Mouse (Mus musculus) CH12F3 (cell line): ENCODE data around the gene Tmprss2.

Experiments used
- in situ Hi-C: fragments of 300-500 bp; cut with MboI; formaldehyde crosslinking; loops from 2 replicates; pipeline ENCODE4 v1.14.3; 2020; ENCODE audit warnings: low sequenced_read_pairs

Gene Tmprss2

DNA sequence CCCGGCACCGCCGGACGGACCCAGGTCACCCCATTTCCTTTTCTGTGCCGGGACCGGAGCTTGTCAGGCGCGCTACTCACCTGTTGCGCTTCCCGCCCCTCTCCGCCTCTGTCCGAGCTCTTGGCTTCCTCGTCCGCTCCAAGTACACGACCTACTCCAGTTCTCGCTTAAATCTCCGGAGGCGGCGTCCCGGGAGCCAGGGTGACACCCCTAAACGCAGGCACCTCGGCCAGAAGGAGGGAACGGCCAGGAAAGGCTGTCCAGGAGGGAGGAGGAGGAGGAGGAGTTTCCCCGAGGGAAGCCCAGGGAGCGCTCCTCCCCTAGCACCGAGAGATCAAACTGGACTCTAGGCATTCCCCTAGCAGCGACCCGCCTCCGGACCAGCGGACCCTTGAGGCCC, at the start of gene Tmprss2:
Gene Tmprss2 (minus strand): TSS at position 257 of the 400 bp plus-strand sequence.
- in situ Hi-C loops: no loop called here

- in situ Hi-C loops: no loop called here
Measured at GRCm38 (mm10) chr16:97659225-97659658, 48.2 kb upstream of the Tmprss2 start.

DNA sequence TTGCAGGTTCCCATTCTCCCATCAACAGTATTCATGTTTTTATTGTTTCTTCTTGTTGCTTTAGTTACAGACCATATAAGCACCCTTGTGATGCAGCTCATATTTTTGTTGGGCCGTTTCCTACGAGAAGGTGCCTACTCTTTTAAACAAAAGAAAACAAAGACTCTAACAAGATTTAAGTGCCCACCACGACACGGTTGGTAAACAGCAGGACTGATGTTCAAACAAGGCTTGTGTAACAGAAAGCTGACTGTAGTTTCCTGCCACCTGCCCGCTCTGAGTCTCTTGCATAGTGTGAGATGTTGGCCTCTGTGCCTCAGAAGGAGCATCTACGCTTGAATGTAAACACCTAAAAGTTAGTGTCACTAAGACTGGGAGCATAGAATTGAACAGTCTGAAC, 47.5 kb upstream of the Tmprss2 start:
- in situ Hi-C loops: no loop called here

DNA sequence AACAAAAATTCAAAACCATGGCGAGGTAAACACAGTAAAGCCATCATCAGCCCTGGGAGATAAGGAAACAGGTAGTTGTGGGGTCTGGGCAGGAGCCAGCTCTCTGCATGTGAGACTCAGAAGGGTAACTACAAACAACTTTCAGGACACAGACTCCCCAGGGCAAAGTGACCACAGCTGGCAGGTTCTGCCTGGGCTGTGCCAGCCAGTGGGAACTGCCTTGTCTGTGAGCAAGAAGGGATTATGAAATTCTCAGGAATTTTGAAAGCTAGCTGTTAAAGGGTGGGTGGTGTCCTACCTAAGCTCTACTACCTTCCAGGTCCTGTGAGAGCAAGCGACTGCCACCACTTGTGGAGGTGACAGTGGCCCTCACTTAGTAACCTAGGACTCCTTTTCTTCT, 44.8 kb upstream of the Tmprss2 start:
- in situ Hi-C loops: no loop called here

- in situ Hi-C loops: no loop called here
Measured at GRCm38 (mm10) chr16:97649522-97650188, 38.7 kb upstream of the Tmprss2 start.

DNA sequence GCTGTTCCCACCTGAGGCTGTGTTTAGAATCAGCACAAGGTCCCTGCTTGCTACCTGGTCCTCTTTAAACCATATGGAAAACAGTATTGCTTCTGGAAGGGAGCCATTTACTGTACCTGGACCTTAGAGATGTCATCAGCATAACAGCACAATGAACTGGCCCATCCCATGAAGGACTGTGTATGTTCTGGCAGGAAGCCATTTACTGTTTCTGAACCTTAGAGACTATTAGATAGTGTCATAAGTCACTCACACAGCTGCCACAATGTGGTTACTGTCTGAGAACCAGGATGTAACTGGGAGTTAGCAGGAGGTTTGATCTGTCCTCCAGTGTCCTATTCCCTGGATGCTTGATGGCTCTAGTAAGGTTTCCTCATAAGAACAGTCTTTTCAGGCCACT, 33.7 kb upstream of the Tmprss2 start:
- in situ Hi-C loops: no loop called here

DNA sequence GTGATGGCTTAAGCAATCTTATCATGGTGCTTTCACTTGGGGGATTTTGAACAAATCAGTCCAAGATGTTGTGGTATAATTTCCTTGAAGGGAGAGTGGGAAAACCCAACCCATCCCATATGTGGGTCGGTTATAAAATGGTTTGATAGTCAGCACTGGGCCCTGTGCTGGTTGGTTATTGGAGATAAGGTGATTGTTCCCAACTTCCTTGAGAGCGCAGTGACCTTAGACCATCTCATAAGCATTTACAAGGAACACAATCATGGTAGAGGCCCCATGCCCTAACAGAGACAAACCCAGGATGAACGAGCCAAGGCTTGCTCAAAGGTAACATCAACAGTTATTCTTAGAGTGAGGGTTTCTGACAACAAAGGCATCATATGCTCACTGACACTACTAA, 28.6 kb upstream of the Tmprss2 start:
- in situ Hi-C loops: no loop called here

GRCm38 (mm10) chr16:97632880-97633484, 22.0 kb upstream of the Tmprss2 start:
- in situ Hi-C loops: no loop called here

GRCm38 (mm10) chr16:97623166-97623565, 12.2 kb upstream of the Tmprss2 start:
- in situ Hi-C loops: no loop called here

GRCm38 (mm10) chr16:97622383-97622889, 11.4 kb upstream of the Tmprss2 start:
- in situ Hi-C loops: no loop called here

DNA sequence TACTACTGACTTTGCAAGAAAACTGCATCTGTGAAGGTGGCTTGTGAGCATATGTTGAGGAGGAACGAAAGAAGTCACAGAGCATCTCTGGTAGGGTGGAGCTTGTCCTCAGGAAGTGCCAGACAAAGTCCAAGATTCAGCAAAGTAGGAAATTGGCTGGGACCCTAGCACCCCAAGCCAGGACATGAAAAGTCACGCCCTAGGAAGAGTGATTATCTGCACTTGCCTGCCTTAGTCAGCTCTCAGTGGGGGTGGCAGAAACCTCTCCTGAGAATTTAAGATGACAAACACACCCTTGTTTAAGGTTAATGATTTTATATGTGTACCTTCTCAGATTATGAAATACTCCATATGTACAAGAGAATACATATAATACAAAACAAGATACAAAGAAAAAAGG, 7.3 kb upstream of the Tmprss2 start:
- in situ Hi-C loops: no loop called here

GRCm38 (mm10) chr16:97612009-97612408, 1.0 kb upstream of the Tmprss2 start:
- in situ Hi-C loops: no loop called here

GRCm38 (mm10) chr16:97610246-97610645, 749 bp downstream of the Tmprss2 start:
- in situ Hi-C loops: no loop called here

- in situ Hi-C loops: no loop called here
Measured at GRCm38 (mm10) chr16:97609676-97610075, 1.3 kb downstream of the Tmprss2 start.

GRCm38 (mm10) chr16:97607956-97608355, 3.0 kb downstream of the Tmprss2 start:
- in situ Hi-C loops: no loop called here

DNA sequence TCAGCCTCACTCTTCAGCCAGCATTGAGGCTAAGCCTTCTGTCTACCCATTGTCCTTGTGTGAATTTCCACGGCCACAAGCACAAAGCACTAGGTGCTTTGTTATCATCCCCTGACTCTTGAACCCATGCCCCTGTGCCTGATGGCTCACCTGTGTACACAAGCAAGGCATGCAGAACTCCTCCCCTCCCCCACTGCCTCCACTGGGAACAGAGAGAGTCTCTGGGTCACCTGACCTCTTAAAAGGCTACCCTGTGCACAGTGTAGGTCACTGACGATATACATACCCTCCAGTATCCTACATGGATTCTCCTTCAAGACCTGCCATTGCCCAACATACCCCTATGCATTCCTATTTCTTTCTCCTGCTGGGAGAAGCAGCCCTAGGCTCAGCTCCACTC, 4.2 kb downstream of the Tmprss2 start:
- in situ Hi-C loops: no loop called here

DNA sequence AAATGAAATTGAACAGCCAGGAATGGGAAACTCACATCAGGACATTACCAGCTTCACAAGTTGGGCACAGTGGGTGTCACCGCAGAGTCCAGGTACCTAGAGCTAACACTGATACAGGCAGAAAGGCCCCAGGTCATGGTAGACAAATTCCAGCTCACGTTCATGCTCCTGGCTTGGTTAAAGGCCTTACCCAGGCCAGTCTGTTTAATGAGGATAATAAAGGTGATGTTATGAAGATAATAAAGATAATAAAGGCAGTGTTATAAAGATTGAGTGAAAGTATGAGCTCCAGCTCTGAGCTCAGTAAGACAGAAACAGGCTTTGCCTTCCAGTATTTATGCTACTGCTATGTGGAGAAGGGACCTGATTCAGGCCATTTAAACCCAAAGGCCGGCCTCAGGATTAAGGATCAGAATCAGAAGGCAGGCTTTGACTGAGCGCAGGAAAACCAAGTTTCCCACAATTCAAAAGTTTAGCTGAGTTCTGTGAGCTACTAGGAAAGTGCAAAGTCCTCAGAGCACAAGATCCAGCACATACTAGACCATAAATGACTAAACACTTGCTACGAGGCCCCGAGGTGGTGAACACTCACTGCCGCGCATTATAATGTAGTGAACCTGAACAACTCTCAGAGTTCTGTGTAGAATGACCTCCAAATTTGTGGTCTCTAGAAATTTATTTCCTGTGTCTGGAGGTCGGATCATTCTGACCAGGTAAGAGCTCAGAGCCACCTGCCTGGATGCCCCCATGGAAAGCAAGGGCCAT, 4.9 kb downstream of the Tmprss2 start:
- in situ Hi-C loops: no loop called here

DNA sequence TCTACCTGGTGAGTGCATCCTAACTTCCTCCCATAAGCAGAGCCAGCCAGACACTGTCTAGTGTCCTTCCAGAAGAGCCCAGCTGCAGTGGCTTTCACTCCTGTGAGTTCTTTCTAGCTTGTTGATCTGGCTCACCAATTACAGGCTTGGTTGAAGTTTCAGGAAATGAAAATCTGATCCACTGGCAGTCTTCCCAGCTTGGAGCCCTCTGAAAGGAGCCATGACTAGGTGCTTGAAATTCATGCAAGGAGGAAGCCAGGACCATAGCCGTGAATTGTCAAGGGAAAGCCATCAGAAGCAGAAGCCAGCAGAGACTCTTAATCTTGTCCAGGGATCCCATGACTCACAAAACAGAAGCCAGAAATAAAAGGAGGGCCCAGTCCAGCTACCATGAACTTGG, 8.7 kb downstream of the Tmprss2 start:
- in situ Hi-C loops: no loop called here

- in situ Hi-C loops: no loop called here
Measured at GRCm38 (mm10) chr16:97600591-97600990, 10.4 kb downstream of the Tmprss2 start.

DNA sequence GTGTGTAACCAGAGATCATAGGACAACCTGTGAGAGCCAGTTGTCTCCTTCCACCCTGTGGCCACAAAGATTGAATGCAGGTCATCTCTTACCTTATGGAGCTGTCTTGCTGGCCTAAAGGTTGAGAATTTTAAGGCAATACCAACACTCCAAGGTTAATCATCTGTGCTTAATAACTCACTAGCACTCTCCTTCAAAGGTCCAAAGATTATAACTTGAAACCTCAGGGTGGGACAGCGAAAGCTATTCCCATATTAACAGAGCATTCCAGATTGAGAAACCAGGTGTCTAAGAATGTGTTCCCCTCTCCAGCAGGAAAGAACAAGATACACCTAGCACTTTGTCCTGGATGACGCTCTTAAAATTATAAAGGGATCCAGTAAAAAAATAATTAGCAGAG, 12.9 kb downstream of the Tmprss2 start:
- in situ Hi-C loops: loop anchor here (10.0 kb wide), 1 partner anchor 153 kb away; no protein-coding TSS in a partner anchor

- in situ Hi-C loops: loop anchor here (10.0 kb wide), 1 partner anchor 149 kb away; no protein-coding TSS in a partner anchor
Measured at GRCm38 (mm10) chr16:97593816-97594509, 17.0 kb downstream of the Tmprss2 start.
